Mouse (Mus musculus) gastrocnemius, postnatal 14 days (tissue): ENCODE data around the gene Nrsn2. TPM values are rescaled to one million over a fixed set of nuclear protein-coding genes. Genes with fewer than 3 reads are reported as not detected.

Experiments used
- DNase-seq: peaks from one replicate; pipeline ENCODE4 v3.0.0; 2021; ENCODE audit warnings: mixed read lengths
- intact Hi-C: fragments of 180-260 bp; cut with DNase I; formaldehyde crosslinking; loops from one replicate; pipeline ENCODE4 v1.15.1; 2025; ENCODE audit warnings: low total_unique reads
- long read RNA-seq, 2 experiments: library from polyadenylated mRNA; stranded (forward); transcript quantifications; one replicate each; pipeline ENCODE4 v2.0.0; 2021
- total RNA-seq, 2 experiments: library from RNA; stranded (reverse); gene quantifications; 2 replicates each; pipeline ENCODE4 v1.2.3; 2021

Gene Nrsn2
- total RNA-seq: not detected
- long read RNA-seq, experiment 1: 0 reads
- long read RNA-seq, experiment 2: 0 reads

DNA sequence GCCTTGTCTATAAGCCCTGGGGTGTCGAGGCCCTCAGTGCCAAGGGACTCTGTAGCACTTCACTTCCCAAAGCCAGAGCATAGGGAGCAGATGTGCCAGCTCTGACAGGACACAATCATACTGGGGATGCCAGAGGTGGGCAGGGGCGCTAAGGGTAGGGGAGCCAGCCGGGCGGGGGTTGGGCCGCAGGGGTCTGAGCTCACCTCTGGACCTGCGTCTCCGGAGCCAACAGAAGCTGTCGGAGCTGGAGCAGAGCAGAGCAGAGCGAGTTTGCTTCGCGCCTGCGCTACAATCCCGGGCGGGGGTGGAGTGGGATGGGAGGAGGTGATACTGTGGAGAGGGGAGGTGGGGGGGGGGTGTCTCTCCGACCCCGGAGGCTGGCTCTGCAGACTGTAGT lies at the start of gene Nrsn2:
Gene Nrsn2, minus strand, starts transcription at position 294 of the 397 bp plus-strand sequence.
- DNase-seq: no peak
- intact Hi-C loops: no loop called here

DNA sequence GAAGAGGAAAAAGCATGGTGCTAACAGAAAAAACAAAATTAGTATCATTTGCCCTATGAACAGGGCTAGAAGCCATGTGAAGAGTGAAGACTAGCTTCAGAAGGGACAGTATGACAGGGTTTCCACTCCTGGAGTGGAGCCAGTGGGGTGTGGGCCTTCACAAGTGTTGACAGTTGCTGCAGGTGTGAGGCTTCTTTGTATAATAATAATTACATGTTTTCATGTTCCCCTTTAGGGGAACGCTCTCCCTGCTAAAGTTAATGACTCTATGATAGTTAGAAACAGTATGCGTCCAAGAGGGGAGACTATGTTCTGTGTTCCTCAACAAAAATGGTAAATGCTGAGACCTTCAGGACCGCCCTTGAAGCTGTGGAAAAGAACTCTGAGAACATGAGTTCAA lies 39.3 kb upstream of the Nrsn2 start:
- intact Hi-C loops: no loop called here
- DNase-seq: no peak

DNA sequence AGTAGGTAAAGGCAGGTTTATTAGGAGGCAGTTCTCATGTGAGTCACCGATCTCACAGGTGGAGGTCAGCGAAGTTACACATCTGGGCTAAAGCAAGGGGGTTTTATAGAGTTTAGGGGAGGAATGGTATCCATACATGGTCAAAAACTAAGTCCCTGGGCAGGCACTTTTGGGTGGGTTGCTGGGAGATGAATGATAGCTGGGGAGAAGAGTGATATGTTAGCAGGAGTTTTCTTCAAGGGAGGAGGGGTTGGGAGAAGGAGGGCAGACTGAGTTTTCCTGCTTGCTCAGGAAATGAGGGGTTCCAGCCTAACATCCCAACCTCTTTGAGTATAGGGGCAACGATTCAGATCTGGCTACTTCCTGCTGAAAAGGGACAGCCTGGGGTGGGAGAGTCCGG lies 38.8 kb upstream of the Nrsn2 start, which contains the start of gene 6820408C15Rik:
Gene 6820408C15Rik, plus strand, starts transcription at position 301 of the 400 bp plus-strand sequence.
- DNase-seq: no peak
- intact Hi-C loops: no loop called here

DNA sequence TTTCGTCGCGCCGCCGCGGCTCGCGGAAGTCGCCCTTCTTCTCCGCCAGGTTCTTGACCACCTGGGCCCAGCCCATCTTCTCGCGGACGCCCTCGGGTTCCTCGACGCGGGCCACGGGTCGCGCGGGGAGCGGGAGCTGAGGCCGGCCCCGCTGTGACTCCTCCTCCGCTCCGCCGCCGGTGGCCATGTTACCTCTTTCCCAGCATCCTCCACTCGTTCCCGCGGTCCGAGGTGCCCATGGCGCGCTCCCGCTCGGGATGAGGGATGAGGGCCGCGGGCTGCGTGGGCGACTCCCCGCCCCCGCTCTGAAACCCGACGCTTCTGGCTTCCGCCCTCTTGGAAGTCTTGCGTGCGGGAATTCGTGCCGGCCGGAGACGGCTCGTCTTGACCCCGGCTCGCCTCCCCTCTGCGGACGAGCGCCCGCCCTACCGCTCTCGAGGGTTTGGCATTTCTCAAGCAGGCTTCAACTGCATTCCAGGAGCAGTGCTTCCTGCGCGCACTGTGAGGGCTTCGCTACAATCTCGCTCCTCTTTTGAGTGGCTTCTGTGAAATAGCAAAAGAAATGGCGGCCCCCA lies 38.2 kb upstream of the Nrsn2 start, which contains the start of gene Zcchc3:
Gene Zcchc3, minus strand, starts transcription at position 437 of the 575 bp plus-strand sequence.
- intact Hi-C loops: no loop called here
- peak; percentile 88 for DNase-seq

DNA sequence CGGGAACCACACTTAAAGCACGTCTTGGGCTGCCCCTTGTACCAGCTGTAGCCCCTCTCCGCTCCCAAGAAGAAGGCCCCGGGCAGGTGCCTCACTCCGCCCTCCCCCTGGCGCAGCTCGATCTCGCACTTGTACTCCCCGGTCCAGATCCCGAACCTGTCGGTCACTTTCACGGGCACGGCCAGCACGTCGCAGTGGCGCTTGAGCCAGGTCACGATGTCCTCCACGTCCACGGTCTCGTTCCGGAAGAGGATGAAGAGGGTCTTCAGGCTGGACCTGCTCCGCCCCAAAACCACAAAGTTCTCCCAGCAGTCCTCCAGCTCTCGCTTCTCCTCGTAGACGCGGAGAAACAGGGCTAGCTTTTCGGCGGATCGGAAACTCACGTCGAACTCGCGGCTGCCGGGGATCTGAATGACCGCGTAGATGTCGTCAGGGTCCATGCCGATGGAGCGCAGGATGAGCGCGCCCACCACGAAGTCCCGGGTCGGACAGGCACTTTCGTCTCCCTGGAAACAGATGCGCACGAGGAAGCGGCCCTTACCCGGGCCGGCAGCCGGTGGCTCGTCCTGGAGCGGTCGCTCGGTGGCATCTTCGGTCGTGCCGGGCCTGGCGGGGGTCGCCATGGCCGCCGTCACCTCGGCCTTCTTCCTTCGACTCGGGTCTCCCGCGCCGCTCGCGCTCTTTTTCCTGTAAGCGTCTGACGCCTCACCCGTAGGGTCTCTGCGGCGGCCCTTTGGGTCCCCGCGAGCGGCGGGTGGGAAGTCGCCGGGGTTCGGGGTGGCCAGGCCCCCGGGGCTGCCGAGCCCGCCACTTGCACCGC lies 37.5 kb upstream of the Nrsn2 start:
- intact Hi-C loops: no loop called here
- peak; percentile 20 for DNase-seq

DNA sequence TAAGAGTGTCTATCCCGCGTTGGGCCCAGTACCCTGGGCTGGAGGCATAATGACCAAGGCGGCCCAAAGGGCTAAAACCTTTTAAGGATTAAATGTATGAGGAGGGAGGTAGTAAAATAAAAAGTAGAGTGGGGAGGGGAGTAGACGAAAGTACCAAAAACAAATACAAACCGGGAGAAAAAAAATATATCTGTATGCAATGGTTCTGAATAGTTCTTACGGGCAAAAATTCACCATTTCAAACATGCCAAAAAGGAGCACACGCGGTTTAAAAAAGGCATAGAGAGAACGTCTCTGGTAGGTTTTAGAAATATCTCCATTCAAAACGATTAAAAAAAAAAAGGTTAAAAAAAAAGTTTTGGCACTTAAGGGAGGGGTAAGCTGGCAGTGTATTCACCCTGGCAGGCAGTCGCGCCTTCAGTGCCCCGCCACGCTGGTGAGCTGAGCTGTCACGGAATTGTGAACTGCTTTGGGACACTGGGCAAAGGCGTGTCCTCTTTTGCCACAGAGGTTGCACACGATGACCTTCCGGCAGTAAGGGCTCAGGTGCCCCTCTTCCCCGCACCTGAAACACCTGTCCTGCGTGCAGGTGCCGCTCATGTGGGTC lies 36.8 kb upstream of the Nrsn2 start:
- intact Hi-C loops: no loop called here

DNA sequence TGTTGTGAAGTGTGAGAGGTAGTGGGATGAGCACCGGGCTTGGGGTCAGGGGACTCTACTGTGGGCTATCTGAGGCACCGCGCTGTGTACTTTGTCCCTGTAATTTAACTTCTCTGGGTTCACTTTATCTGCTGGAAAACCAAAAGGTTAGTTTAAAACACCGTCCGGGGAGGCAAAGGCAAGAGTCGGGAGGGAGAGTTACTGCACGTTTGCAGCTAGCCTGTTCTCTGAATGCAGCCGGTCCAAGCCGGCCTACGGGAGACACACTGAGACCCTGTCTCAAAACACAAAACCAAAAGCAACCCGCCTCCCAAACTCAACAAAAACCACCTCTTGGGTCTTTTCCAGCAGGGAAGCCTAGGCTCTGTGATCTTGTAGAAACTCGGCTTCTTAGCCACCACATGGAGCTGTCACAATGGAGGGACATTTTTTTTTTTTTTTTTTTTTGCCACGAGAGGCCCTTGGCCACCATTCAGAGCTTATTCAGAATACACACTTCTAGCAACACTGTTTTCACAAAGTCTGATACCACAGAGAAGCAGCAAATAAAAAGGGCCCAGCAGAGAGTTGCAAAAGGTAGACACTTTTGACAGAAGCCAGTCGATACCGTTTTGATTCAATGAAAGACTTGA lies 36.2 kb upstream of the Nrsn2 start:
- intact Hi-C loops: no loop called here
- no peak for DNase-seq

More for the DNA sequence above, 36.8 kb upstream of the Nrsn2 start:
- no peak for DNase-seq

DNA sequence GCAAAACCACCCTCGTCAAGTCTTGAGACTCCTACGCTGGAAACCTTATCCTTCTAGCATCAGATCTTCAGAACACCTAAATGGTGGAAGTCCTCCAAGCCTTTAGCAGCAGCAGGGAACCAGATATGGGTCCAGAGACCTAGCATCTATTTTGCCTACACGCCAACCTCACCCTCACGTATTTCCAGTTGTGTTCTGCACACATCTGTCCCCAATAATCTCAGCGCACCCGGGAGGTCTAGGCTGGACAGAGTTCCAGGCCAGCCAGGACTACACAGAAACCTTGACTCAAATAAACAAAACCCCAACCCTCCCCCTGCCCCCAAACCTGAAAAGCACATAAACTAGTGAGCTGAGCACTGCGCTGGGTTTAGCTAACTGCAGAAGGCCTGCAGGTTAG lies 35.0 kb upstream of the Nrsn2 start:
- intact Hi-C loops: no loop called here
- no peak for DNase-seq

DNA sequence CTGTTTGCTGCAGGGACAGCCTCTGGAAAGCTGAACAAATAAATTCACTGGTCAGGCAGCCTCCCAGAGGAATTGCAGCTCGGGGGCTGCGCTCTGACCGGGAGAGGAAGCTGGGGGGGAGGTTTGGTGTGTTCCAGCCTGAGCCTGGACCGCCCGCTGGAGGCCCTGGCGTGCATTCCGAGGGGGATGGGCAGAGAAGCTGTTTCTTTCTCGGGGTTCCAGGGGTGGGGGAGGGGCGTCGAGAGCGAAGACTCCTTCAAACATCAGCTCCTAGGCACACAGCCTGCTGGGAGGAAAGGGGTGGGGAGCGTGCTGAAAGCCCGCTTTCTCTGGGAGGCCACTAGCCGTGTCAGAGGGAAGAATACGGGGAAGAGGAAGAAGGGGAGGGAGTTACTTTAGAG lies 34.5 kb upstream of the Nrsn2 start:
- peak; percentile 90 for DNase-seq
- intact Hi-C loops: no loop called here

DNA sequence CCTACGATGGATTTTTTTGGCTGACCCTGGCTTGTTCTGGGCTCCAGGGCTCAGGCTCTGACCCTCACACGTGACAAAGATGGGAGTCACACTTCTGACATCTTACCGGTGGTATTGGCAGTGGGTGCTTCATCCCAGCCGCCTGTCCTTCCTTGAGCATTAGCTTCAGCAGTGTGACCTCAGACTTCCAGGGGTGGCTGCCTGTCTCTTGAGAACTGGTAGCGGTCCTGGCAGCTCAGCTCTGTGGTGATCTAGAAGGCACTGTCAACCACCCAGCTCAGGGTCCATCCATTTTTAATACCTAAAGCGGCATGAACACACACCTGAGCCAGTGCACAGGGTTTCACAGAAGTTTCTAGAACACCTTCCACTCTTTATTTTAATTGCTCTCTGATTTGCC lies 33.3 kb upstream of the Nrsn2 start:
- intact Hi-C loops: no loop called here
- DNase-seq: no peak

DNA sequence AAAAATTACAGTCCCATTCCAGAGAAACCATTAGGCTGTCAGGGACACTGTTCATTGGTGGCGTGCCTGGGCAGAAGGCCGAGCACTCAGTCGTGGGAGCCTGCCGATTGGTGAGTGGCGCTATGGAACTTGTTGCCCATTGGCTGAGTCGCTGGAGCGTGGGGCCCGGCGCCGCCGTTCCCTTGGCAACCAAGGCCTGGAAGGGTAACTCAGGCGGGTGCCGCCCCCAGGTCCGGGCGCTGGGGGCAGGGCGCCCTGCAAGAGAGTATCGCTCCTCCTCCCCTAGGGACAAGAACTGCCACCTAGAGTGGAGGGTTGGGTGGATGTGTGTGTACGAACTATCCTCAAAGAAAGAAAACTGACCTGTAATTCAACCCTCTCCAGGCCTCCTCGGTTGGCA lies 29.7 kb upstream of the Nrsn2 start:
- intact Hi-C loops: no loop called here
- peak; percentile 96 for DNase-seq

DNA sequence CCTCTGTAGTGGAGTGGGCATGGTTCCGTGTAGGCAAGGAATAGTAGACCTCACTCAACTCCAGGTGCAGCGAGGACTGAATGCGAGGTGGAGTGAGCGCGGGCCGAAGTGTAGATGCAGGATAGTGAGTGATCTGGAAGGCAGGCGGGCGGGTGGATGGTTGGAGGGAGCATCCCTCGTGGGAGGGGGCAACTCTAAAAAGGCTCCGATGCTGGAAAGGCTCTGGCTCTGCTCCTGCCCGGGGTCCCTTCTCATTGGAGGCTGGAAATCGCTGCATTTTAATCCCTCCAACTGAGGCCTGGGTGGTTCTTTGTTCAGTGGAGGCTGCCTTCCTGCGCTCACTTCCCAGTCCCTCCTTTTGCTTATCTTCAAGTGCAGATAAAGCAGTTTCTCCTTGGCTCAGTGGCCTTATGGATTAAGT lies 22.7 kb upstream of the Nrsn2 start:
- intact Hi-C loops: no loop called here

DNA sequence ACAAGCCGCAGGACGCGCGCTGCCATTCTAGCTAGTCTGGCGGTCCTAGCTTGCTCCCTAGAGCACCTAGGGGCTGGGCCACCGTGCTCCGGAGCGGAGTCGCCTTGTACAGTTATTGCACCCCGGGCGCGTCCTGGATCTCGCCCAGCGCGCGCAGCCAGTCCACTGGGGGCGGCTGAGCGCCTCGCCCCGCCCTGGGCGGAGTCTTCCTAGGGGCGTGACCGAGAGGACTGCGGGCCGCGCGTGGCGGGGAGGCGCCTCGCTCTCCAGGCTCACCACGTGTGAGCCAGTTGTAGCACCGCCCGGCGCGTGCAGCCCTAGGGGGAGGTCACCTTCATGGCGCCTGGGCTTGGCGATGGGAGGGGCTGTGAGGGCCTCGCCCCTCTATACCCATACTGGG lies 22.3 kb upstream of the Nrsn2 start:
- intact Hi-C loops: no loop called here
- peak; percentile 95 for DNase-seq

More for the DNA sequence above, 22.7 kb upstream of the Nrsn2 start:
- DNase-seq: no peak

DNA sequence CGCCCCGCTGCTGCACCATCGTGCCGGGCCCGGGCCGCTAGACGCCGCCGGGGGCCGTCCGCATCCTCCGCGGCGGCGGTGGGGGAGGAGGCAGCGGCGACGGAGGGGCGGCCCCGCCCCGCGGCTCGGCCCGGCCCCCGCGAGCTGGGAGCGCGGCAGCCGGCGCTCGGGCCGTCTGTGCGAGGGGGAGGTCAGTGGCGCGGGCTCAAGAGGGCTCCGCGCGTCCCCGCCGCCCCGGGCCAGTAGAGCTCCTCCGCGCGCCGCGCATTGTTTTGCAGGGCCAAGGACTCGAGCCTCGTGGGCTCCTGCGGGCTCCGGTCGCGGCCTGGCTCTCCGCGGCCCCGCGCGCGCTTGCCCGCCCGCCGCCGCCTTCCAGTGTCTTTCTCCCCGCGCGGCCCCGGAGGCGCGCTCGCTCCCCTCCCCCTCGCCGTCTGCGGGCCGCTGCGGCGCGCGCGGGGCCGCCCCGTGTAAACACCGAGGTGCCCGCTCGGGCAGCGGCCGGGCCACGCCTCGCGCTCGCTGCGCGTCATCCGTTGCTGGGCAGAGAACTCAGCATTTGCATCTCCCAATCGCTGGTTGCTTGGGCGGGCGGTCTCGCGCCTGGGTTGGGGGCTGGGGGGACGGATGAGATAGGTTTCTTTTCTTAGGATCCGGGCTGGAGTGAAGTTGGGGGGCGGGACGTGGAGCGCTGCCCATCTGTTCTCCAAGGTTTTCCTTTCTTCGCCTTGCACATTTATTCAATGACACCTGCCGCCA lies 21.4 kb upstream of the Nrsn2 start, which contains the start of gene Sox12:
Gene Sox12, minus strand, starts transcription at position 384 of the 756 bp plus-strand sequence.
- intact Hi-C loops: no loop called here
- DNase-seq: peak; percentile 97

DNA sequence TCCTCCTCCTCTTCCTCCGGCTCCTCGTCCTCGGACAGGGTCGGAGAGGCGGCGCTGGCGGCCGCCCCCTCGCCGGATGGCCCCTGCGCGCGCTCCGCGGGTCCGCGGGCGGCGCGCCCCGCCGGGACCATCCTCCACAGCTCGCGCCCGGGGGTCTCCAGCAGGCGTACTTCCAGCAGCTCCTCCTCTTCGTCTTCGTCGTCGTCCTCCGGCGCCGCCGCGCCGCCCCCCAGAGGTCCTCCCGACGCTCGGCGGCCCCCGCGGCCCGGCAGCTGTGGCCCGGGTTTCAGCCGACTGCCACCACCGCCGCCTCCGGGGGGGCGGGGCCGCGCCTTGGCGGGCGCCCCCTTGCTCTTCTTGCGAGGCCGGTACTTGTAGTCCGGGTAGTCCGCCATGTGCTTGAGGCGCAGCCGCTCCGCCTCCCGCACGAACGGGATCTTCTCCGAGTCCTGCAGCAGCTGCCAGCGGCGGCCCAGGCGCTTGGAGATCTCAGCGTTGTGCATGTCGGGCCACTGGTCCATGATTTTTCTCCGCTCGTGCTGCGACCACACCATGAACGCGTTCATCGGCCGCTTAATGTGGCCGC lies 20.7 kb upstream of the Nrsn2 start:
- DNase-seq: peak; percentile 87
- intact Hi-C loops: no loop called here

DNA sequence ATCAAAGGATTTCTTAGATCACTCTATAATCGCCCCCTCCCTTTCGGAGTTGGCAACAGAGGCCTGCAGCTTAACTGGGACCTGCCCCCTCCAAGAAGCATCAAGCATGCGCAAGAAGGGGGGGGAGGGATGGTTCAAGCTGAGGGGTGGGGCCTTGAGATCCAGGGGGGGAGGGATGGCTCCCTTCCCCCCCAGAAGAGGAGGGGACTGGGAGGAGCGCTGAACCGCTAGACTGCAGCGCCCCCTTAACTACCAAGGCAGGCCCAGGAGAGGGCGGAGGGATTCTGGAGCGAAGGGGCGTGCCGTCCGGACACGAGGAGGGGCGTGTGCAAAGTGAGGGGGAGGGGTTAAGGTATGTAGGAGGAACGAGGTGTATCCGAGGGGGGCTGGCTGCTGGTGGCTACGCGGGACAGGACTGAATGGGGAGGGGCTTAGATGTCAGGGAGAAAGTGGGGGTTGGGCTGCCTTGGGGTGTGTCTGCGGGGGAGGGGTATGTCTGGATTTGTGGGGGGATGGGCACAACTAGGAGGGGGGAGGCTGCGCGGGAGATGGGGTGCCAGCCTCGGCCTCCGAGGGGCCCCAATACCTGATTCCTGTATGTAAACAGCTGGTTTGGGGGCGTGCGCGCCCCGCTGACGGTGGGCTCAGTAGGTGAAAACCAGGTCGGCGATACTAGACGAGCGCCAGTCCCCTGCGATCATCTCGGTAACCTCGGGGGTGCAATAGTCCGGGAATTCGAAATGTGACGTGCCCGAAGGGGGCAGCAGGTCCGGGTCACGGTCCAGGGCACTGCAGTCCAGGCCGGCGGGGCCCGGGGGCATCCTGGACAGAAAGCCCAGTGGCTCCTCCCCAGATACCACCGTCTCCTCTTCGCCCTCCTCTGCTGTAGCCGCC lies 19.9 kb upstream of the Nrsn2 start:
- intact Hi-C loops: no loop called here
- peak; percentile 87 for DNase-seq

DNA sequence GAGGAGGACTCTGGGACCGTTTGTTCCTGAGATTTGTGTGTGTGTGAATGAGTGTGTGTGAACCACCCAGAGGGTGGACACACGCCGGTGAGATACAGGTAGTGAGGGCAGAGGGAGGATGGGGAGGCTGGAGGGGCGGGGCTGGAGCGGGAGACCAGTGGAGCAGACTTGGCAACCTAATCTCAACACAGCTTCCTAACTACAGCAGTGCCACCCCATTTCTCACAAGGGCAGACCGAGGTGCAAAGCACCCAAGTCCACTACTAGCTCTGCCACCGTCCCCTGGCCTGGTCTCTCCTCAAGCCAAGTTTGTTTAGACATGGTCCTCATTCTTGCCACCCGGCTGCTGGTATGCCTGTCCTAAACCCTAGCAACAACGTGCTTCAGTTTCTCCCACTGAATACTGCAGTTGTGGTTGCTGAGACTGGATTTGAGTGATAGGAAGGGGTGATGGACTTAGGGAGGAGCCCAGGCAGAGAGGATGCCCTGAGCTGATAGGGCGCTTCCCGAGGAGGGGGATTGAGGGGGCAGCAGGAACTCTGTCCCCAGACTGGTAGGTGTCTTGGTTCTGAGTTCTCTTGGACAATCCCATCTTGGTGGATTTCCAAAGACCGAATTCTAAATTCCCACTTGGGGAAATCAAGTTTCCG lies 19.0 kb upstream of the Nrsn2 start:
- intact Hi-C loops: no loop called here
- no peak for DNase-seq
